Mouse (Mus musculus) CH12.LX (cell line): ENCODE results near the gene Kank1.

Experiments
- CTCF ChIP-seq, 2 experiments: IDR thresholded peaks in 1 of 2; conservative IDR thresholded peaks in 1 of 2; 2 replicates each; pipeline ENCODE4 v1.5.1; 2011 to 2012; ENCODE audit warnings: low read depth in 2 of 2, low read length in 2 of 2, improper control_type of control experiment in 1 of 2, inconsistent platforms in 1 of 2, mild to moderate bottlenecking in 1 of 2, moderate library complexity in 1 of 2
- E2F4 ChIP-seq: IDR thresholded peaks from 2 replicates; pipeline ENCODE4 v1.6.1; 2011; ENCODE audit warnings: low read depth, low read length, improper control_type of control experiment; ENCODE audit not compliant: insufficient replicate concordance
- ELF1 ChIP-seq: IDR thresholded peaks from 2 replicates; pipeline ENCODE4 v1.6.1; 2014; ENCODE audit warnings: low read depth, mild to moderate bottlenecking, inconsistent platforms, low read length, improper control_type of control experiment
- EP300 ChIP-seq: IDR thresholded peaks from 2 replicates; pipeline ENCODE4 v1.6.1; 2011; ENCODE audit warnings: low read length, improper control_type of control experiment
- GABPA ChIP-seq: IDR thresholded peaks from 2 replicates; pipeline ENCODE4 v1.6.1; 2012; ENCODE audit warnings: low read depth, low read length, improper control_type of control experiment, inconsistent platforms; ENCODE audit not compliant: insufficient replicate concordance
- JUND ChIP-seq: conservative IDR thresholded peaks from 2 replicates; pipeline ENCODE4 v1.6.1; 2011; ENCODE audit warnings: low read depth, low read length, improper control_type of control experiment
- MEF2A ChIP-seq: IDR thresholded peaks from 2 replicates; pipeline ENCODE4 v1.6.1; 2014; ENCODE audit warnings: low read depth, mild to moderate bottlenecking, inconsistent platforms, low read length, improper control_type of control experiment, borderline replicate concordance
- MYC ChIP-seq: IDR thresholded peaks from 2 replicates; pipeline ENCODE4 v1.6.1; 2011; ENCODE audit warnings: low read depth, mild to moderate bottlenecking, improper control_type of control experiment, low read length
- NRF1 ChIP-seq: IDR thresholded peaks from 2 replicates; pipeline ENCODE4 v1.6.1; 2014; ENCODE audit warnings: low read depth, mild to moderate bottlenecking, inconsistent platforms, low read length, improper control_type of control experiment, moderate library complexity
- POLR2A ChIP-seq: IDR thresholded peaks from 2 replicates; pipeline ENCODE4 v1.6.1; 2011; ENCODE audit warnings: low read depth, mild to moderate bottlenecking, improper control_type of control experiment, low read length
- POLR2AphosphoS2 ChIP-seq: IDR thresholded peaks from 2 replicates; pipeline ENCODE4 v1.6.1; 2011; ENCODE audit warnings: low read depth, low read length, improper control_type of control experiment
- RCOR1 ChIP-seq: conservative IDR thresholded peaks from 2 replicates; pipeline ENCODE4 v1.6.1; 2012; ENCODE audit warnings: low read depth, mild to moderate bottlenecking, inconsistent platforms, low read length, improper control_type of control experiment
- SMC3 ChIP-seq: IDR thresholded peaks from 2 replicates; pipeline ENCODE4 v1.6.1; 2011; ENCODE audit warnings: low read depth, low read length, improper control_type of control experiment
- TBP ChIP-seq: conservative IDR thresholded peaks from 2 replicates; pipeline ENCODE4 v1.6.1; 2011; ENCODE audit warnings: low read depth, low read length, improper control_type of control experiment

- TF ChIP-seq CTCF (conservative IDR thresholded peaks at IDR 0.05 in 1 of 2, IDR thresholded peaks at IDR 0.05 in 1 of 2; ENCODE audit: low read depth in 2 of 2, low read length in 2 of 2), result no peak
- TF ChIP-seq RCOR1, result no peak
- TF ChIP-seq POLR2A, result no peak
- TF ChIP-seq GABPA, result no peak
- no peak for TF ChIP-seq ELF1
- no peak for TF ChIP-seq JUND
- TF ChIP-seq NRF1, result no peak
- no peak for TF ChIP-seq MEF2A
- no peak for TF ChIP-seq POLR2AphosphoS2
- no peak for TF ChIP-seq TBP
- no peak for TF ChIP-seq EP300
- no peak for TF ChIP-seq E2F4
- TF ChIP-seq SMC3, result no peak
- no peak for TF ChIP-seq MYC
Observed at GRCm38 (mm10) chr19:25433169-25433690, 196.5 kb downstream of the Kank1 start.
